Mouse (Mus musculus): ENCODE data around the gene Rasef. TPM values are rescaled to one million over a fixed set of nuclear protein-coding genes. Genes with fewer than 3 reads are reported as not detected.
"Not testable (repeated sequence)": the region's sequence is repeated elsewhere in the genome, so short reads cannot be mapped to it uniquely, and the experiment has no call there.

The Rasef gene
- polyA plus RNA-seq (2012; rRNA removed) = 8.9 and 10.0 TPM in 2 replicates

DNA sequence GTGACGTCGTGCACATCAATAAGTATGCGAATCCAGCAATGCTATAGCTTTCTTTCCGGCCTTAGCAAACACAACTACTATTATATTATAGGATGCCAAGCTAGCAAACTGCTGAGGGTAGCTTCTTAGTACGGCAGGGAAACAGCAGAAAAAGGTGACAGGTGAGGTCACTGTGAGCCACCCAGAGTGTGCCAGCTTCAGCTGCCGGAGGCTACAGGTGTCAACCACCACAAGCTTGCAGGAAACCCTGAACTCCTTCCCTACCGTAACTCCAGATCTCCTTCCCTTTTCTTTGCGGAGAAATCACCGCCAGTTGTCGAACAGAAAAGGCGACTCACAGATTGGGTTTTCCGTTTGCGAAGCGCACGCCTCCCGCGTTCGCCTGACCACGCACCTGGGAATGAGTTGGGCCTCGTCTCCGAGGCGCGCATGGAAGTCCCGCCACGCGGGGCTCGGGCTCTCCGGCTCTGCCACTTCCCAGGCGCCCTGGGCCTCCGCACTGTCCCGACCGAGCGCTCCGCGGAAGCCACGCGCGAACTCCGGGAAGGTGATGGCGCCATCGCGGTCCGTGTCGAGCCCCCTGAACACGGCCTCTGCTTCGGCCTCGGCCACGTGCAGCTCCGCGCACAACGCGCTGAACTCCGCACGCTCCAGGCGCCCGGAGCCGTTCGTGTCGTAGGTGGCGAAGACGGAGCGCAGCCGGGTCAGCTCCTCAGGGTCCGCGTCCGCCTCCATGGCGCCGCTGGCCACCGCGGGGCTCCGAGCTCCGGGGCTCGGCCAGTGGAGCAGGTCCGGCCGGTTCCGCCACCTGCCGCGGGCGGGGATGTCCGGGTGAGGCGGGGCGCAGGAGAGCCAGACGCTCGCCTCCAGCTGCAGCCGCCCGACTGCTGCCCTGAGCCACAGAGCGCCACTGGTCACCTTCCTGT lies at the start of gene Rasef:
Gene Rasef, minus strand, starts transcription at position 735 of the 926 bp plus-strand sequence.
- DNase-seq (ENCODE audit: low spot score) = peak; percentile 80

DNA sequence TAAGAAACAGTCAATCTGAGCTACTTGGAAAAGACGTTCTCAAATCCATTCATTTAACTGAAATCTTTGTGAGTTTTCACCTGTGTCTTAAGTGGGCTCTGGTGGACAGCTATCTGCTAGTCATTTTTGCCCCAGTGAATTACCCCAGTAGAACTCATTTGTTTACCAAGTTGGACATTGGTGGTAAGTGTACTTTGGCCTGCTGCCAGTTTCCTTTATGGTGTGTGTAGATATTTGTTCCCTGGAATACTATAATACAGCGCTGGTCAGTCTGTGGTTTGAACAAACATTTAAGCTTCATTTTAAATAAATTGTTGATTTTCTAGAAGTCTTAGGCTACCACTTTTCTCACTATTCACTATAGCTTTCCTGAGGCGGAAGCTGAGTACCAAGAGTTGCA lies 35.8 kb upstream of the Rasef start:
- DNase-seq (ENCODE audit: low spot score) = no peak

DNA sequence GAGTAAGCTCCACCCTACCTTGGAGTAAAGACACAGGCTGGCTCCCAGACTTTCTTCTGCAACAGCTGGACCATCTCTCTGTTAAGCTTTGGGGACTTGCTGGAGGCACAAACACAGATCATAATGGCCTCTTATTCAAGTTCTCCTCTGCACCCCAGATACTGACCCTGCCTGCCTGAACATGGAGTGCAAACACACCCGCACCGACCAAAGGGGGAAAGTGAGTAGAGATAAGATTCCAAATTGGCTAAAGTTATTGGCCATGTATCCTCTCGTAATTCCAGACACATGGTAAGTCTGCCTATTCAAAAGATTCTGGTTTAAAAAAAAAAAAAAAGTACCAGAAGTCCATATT lies 369 bp upstream of the Rasef start:
- DNase-seq (ENCODE audit: low spot score) = no peak

DNA sequence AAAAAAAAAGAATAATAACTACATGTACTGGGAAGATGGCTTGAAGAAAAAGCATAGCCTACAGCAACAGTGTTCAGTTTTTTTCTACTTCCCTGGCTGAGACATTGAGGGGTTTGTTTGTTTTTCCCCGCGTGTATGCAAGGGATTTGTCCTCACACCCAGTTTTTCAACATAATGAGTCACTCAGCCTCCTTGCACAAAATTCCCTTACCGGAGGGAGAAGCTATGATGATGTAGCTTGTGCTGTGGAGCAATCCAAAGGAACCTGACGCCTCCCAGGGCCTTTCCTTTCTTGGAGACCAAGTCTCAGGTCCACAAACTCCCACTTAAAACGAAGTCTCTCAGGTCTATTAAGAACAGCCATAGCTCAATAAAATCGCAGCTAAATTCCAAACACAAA lies 1.3 kb downstream of the Rasef start:
- no peak for DNase-seq (ENCODE audit: low spot score)

DNA sequence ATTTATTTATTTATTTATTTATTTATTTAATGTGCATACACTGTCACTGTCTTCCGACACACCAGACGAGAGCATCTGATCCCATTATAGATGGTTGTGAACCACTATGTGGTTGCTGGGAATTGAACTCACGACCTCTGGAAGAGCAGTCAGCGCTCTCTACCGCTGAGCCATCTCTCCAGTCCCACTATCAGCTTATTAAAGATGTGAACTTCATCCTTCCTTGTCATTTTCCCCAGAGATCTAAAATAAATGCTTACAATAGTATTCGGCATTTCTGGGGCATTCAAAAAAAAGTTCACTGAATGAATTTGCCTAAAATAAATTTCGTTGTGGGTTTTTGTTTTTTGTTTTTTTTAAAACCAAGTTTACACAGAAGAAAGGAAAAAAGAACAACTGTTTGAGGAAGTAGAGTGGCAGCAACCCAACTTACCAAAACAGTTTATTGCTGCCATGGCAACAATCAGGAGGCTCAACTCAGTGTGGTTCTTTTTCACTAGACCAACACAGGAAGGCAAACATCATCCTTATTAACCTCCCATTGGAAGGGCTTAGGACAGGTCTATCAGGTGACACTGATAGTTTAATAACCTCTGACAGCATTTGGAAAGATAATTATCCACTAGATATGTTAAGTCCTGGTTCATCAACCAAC lies 2.6 kb downstream of the Rasef start:
- DNase-seq (ENCODE audit: low spot score) = no peak

DNA sequence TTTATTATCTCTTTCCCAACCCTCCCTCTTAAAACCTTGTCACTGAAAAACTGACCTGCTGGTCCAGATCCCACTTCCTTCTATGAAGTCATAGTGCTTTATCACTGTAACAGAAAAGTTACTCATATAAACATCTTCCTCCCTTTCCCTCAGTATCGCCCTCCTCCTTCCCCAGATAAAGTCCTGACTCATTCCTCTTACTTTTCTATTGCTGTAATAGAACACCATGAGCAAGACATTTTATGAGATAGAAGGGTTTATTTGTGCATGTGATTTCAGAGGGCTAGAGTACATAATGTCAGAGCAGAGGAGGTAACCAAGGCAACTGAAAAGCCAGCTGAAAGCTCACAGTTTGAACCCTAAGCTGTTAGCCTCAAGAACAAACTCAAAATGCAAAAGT lies 6.6 kb downstream of the Rasef start:
- no peak for DNase-seq (ENCODE audit: low spot score)

DNA sequence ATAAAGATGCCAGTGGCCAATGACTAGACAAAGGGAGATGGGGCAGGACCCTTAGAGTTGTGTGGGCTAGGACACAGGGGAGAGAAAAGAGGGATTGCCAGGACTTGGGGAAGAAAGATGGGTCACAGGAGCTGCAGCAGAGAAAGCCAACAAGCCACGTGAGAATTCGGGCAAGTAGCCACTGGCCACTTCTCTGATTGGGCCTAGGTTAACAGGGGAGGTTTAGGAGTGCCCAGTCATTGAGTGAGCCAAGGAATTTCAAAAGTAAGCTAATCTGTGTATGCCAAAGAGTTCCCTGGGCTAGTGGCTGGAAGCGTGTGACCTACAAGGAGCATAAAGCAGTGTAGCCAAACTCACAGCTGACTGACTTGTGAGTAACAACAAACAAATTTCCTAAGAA lies 9.7 kb downstream of the Rasef start:
- no peak for DNase-seq (ENCODE audit: low spot score)

DNA sequence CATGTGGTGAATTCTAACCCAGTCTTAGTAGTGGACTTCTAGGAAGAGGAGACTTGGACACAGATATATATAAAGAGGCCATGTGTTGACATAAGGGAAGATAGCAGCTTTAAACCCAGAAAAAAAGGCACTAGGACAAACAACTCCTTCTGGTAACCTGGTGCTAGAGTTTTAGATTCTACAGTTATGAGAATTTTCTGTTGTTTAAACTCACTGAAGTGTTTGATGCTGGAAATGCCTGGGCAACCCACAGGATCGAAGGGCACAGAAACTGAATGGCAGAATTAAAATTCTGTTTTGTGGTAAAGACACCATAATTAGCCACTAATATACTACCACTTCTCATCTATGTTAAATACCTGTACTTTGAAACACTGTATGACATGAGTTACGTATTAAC lies 15.5 kb downstream of the Rasef start:
- DNase-seq (ENCODE audit: low spot score) = no peak

DNA sequence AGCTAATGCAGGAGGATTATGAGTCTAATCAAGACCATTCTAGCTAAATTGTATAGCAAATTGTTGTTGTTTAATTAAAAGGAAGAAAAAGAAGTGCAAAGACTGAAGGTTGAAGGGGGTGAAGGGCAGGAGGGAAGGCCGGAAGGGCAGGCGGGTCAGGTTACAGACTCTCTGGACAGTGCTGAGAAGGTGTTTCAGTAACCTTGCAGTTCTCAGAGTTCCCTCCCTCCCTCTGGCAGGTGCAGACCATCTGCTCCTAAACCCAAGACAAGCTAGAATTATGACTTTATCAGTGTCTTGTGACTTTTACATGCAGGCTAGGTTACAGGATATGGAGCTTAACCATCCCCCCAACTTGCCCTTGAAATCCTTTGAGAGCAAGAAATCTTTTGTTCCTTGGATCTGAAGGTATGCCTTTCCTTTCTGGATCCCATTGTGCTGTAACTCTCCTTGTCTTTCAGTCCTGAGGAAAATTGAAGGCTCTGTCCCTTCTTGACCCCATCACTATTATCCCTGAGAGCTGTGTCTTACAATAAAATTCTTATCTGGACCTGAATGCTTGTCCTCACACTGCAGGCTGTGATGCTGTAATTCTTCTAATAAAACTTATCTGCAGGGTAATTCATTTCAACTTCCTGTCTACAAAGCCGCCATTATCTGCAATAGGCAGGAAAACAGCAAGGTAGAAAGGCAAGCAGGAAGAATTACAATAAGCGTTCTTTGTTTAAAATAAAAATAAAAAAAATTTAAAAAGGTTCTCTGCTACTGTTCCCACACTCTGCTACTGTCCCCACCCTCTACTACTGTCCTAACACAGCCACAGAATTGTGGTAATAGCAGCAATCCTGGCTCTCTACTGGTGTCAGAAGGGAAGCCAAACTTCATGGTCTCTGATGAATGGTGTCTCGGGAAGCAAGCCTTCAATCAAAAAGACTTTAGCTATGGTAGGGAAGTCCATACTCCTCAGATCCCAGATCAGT lies 16.7 kb downstream of the Rasef start:
- no peak for DNase-seq (ENCODE audit: low spot score)

DNA sequence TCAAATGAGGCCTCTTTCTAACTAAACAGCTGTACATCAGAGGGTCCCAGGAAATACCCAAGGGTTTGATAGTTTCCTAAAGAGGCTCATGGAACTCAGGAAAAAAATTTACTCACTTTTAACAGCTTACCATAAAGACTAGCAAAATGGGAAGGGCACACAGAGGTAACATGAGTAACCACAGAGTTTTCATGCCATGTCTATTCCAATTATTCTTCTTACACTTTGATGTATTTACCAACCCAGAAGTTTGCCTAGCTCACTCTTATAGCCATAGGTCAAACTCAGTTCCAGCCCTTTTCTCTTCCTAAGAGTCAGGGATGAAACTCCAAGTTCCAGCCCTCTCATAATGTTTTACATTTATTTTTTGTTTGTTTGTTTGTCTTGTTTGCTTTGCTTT lies 18.8 kb downstream of the Rasef start:
- DNase-seq (ENCODE audit: low spot score) = no peak

DNA sequence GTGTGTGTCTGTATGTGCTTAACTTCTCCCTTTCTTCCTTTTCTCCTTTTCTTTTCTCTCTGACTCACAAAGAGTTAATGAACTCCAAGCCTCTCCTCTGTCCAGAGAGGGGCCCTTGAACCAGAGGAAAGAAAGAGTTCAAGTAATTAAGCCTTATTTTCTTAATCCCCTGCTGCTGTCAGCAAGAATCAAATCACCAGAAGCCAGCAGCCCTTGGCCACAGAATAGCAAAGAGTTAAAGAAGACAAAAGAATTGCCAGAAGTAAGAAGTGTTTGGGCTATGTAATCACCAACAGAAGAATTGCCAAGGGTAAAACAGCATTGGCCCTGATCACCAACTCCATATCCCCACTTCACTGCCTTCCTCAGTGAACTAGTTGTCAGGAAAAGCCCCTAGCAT lies 20.2 kb downstream of the Rasef start:
- DNase-seq (ENCODE audit: low spot score) = no peak

DNA sequence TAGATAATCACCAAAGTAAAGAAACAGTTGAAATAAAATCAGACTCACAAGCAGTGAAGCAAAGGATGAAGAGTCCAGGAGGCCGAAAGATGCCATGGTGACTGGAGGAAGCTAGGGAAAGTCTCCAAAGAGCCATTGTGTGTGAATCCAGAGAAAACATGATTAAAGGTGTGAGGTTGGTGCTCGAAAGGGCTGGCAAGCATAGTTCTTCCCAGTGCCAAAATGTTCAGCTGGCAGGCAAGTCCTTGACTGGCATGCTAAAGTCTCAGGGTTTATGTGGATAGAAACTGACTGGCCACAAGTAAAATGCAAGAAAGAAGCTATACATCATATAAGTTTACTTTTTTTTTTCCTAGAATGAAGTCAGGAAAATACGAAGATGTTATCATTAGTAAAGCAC lies 22.6 kb downstream of the Rasef start:
- no peak for DNase-seq (ENCODE audit: low spot score)

DNA sequence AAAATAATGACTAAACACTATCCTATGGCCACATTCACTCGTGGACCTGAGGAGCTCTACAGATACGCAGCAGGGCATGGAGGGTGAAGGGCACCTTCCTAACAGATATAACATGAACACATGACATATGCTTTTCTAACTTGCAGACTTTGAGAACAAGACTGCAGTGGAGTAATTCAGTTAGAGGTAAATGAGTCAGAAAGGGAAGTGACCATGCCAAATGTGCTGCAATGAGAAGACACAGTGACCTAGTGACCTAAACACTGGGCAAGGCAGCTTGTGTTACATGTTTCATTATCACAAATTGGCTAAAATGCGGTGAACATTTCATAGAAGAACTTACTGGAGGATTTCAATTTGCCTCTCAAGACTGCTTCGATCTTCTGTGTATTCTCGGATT lies 42.6 kb downstream of the Rasef start:
- DNase-seq (ENCODE audit: low spot score) = no peak

DNA sequence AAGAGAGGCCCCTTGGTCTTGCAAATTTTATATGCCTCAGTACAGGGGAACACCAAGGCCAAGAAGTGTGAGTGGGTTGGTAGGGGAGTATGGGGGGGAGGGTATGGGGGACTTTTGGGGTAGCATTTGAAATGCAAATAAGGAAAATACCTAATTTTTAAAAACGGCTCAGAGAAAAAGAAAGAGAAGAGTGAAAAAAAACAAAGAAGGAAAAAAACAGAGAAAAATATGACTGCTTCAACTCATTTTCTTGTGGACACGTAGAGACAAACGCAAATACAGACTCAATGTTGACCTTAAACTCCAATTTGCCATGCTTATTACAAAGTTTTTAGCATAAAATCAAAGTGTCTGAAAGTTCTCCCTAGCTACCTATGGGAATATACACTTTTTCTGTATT lies 51.4 kb downstream of the Rasef start:
- no peak for DNase-seq (ENCODE audit: low spot score)

DNA sequence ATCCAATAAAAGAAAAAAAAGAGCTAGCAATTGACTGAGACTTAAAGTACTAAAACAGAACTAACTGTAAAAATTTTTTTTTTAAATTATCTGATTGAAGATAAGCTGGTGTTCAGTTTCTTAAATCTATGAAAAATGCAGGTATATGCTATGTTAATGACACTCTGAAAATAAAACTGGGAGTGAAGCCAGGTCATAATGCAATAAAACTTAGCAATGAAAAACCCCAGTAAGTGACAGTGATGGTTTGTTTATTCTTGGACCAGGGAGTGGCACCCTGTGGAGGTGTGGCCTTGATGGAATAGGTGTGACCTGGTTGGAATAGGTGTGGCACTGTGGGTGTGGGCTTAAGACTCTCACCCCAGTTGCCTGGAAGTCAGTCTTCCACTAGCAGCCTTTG lies 71.0 kb downstream of the Rasef start:
- DNase-seq (ENCODE audit: low spot score) = no peak

DNA sequence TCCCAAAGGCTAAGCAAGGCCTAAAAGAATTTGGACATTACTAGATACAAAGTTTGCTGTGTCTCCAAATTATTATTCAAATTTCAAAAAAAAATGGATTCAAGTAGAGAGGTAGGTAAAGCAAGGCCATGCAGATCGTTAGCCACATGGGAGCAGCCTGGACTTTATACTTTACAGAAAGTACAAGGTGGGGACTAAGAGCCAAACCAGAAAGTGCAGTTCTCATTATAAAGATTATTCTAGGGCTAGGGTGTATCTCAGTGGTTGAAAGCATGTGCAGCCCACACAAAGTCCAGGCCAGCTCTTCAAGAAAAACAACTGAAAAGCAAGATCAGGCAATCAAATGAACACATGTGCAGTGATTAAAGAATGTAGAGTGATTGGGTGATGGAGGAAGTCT lies 72.0 kb downstream of the Rasef start:
- no peak for DNase-seq (ENCODE audit: low spot score)

DNA sequence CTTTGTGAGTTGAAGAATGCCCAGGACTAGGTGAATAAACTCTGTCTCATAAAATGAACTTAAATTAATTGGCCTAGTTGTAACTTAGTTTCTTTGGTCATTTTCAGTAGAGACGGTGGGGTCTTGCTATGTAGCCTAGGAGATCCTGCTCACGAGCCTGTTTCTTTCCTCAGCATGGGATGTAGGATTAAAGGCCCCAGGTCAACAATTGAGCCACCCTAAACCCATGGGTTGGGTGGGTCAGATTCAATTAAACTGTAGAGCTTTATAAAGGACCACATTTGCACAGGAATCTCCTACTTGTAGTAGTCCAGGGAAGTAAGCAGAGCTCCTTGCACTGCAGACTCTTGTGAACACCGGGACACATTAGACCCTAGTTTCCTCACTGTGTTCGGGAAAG lies 107.6 kb downstream of the Rasef start, which contains the start of gene Gm428:
Gene Gm428, plus strand, starts transcription at position 301 of the 400 bp plus-strand sequence.
- not testable (repeated sequence) for DNase-seq (ENCODE audit: low spot score)

DNA sequence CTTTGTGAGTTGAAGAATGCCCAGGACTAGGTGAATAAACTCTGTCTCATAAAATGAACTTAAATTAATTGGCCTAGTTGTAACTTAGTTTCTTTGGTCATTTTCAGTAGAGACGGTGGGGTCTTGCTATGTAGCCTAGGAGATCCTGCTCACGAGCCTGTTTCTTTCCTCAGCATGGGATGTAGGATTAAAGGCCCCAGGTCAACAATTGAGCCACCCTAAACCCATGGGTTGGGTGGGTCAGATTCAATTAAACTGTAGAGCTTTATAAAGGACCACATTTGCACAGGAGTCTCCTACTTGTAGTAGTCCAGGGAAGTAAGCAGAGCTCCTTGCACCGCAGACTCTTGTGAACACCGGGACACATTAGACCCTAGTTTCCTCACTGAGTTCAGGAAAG lies 122.7 kb downstream of the Rasef start, which contains the start of gene Gm11239:
Gene Gm11239, plus strand, starts transcription at position 301 of the 400 bp plus-strand sequence.
- DNase-seq (ENCODE audit: low spot score) = not testable (repeated sequence)

All from urinary bladder, adult 2 months (tissue).